Mouse (Mus musculus) c-Kit-positive CD71-positive TER-119-negative erythroid progenitor cells, embryonic 14.5 days (primary cell): Measurements from ENCODE around the gene Fndc3b.

ENCODE experiments used
- DNase-seq: peaks from one replicate; pipeline ENCODE4 v3.0.0-alpha.2; 2013; ENCODE audit warnings: low read depth

The Fndc3b gene

DNA sequence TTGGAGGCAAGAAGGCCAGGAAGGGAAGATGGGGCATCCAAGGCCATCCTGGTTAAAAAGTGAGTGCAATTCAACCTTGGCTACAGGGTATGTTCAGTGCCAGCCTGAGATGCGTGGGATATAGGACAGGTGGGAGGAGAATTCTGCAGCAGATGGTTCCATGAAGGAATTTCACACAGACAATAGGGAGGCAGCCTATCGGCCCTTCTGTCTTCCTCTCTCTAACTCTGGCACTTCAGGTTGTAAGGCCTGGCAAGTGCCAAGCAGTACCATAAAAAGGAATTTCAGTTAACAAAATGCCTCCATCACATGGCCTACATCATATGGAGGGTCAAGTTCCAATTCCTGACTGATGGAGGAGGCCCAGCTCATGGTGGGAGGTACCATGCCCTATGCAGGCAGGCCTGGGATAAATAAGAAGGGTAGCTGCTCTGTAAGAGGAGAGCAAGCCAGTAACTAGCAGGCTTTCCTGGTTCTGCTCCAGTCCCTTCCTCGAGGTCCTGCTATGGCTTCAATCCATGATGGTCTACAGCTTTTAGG is 155.6 kb downstream of the Fndc3b start:
- DNase-seq = no peak

DNA sequence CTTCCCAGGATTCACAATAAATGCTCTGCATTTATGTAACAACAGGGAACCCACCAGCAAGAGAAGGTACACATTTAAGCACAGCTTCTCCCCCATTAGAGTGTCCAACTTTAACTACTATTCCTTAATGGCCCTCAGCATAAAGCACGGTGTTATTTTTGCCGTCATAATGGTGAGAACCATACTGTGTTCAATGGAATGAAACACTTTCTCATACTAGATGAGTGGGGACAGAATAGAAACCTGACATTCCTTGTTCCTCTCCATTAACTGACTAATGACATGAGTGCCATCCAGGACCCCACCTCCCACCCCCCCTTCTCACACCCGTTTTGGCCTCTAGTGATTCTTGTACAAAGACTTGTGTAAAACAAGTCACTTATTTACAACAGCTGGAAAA is 156.8 kb downstream of the Fndc3b start:
- no peak for DNase-seq

DNA sequence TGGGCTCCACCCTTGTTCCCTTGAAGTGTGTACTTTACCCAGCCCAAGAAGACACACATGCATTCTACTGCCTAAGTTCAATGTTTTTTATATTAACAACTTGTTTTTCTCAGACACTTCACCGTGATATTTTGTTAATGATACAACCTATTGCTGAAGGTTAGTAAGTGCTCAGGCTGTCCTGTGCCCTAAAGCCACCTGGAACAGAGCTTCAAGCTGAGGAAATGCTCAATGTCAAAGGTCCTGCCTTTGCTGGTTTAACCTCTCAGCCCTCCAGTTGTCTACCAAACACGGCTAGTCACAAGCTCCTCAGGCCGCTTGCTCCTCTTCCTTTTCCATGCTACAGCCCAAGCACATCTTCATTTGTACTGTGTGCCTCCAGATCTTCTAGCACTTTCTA is 157.3 kb downstream of the Fndc3b start:
- no peak for DNase-seq

DNA sequence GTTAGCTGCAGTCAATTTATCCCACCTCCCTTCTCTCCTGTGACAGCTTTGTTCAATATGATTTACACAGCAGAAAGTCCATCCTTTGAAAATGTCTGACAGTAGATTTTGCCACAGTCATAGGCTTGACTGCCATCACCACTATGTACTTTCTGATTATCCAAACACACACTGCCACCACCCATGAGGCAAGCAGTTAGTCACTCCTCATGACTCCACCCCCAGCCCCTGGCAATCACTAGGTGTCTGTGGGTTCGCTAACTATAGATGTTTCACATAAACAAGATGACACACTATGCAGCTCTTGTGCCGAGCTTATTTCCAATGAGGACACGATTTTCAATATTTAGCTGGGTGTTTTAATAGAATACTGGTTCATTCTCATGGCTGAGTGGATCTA is 160.1 kb downstream of the Fndc3b start:
- DNase-seq = no peak

DNA sequence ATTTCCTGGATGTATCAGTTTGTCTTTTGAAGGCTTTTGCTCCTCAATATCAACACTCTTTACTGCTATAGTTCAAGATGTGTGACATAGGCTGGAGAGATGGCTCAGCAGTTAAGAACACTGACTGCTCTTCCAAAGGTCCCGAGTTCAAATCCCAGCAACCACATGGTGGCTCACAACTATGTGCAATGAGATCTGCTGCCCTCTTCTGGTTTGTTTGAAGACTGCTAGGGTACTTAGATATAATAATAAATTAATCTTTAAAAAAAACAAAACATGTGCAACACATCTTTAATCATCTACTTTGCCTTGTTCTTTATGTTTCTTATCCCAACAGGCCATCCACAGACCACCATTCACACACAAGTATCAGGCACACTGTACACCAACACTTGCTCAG is 160.7 kb downstream of the Fndc3b start:
- no peak for DNase-seq

DNA sequence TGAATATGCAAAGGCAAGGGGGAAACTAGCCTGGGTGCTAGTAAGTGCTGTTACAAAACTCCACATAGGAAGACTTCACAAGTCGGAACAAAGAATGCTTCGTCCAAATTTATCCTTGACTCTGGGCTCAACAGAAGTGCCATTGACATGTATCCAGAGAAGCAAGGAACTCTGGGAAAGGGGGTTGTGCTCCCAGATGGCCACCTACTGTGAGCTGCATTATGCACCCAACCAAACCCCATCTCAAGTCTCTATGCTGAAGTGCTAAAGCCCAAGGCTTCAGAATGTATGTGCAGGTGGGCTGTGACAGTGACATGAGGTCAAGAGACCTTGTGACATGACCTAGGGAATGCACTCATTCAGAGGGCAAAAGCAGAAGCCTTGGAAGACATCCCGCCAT is 165.5 kb downstream of the Fndc3b start:
- no peak for DNase-seq

DNA sequence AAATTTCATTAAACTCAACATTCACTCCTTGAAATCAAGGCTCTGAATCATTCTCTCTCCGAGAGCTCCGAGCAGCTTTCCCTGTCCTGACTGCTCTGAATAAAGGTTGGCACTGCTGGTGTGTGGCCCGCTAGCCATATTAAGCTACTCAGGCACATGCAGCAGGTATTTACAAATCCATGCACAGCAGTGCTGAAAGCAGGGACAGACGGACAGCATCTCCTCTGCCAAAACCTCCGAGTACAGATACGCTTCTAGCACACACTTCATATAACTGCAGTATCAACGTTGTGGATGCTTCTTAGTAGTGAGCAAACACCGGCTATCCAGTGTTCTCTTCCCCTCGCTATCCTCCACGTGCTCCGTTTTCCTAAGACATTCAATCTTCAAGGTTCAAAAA is 167.0 kb downstream of the Fndc3b start:
- no peak for DNase-seq

DNA sequence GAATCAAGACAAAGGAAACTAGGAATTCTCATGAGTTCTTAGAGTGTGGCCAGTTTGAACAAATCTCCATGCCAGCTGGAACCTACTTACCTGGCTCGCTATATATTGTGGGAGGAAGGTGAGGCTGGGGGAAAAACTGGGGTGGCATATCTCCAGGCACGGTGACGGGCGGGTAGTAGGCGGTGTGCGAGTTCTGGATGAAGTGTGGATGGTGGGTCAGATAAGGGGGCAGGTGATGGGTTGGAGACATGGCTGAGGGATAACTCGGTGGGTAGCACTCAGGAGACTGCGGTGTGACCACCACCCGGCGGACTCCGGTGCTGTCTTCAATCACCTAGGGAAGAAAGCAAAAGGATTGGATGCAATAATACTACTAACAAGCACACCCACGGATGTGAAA is 169.3 kb downstream of the Fndc3b start:
- DNase-seq = no peak

DNA sequence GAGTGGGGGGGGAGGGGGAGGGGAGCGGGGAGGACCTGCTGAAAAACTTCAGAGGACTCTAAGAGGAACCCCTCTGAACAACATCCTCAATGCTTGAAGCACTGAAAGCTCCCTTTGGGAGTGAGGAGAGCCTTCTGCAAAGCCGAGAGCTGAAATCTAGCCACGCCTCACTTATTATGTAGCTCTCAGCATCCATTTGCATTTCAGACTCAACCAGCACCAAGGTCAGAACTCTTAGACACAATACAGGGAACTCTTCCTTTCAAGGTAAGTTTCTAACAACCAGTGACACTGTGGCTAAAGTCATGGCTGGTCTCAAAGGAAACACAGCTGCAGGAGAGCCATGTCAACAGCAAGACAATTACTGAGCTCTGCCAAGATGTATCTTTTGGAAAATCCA is 169.9 kb downstream of the Fndc3b start:
- DNase-seq = no peak

DNA sequence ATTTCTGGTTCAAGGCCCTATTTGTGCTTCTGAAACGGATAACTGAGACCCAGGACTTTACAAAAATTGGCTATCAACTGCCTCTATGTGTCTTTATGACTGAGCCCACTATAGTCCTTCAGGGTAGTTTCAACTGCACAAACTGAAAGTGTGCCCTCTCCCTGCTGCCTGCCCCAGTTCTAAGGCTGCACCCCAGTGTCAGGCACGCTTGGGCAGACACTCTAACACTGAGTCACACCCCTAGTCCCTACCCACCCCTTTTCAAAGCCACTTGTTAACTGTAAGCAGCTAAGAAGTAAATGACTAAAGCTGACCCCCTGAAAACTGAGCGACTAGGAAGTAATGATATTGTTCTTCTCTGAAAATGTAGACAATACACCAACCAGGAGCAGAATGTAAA is 176.9 kb downstream of the Fndc3b start:
- no peak for DNase-seq

DNA sequence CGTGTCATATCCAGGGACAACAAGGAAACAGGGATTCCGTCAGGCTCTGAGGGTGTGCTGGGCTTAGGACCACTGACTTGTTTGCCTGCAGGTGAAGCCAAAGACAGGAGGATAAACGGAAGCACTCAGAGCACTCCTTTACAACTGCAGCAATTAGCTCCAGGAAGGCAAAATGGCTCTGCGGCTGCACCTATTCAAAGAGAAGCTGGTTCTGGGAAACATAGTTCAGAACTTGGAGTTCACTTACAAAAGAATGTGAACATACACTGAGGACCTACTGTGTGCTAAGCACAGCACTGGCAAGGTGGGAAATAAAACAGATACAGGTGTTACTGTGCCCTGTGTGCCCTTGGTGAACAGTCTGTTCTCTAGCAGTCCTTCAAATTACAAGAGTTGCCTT is 177.4 kb downstream of the Fndc3b start:
- DNase-seq = no peak

DNA sequence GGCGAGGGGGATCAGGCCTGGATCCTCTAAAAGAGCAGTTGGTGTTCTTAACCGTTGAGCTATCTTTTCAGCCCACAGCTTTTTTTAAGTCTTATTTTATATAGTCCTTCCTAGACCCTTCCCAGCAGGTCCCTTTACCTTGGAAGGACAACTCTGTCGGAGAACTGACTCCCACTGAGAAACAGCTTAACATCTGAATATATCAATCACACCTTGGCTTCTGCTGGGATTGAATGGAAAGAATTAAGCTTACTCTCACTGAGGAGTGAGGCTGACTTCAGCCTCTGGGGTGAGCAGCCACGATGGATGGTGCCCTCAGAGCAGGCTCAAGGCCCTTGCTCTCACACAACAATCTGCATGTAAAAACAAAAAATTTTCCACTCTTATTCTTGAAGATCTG is 179.1 kb downstream of the Fndc3b start:
- no peak for DNase-seq

DNA sequence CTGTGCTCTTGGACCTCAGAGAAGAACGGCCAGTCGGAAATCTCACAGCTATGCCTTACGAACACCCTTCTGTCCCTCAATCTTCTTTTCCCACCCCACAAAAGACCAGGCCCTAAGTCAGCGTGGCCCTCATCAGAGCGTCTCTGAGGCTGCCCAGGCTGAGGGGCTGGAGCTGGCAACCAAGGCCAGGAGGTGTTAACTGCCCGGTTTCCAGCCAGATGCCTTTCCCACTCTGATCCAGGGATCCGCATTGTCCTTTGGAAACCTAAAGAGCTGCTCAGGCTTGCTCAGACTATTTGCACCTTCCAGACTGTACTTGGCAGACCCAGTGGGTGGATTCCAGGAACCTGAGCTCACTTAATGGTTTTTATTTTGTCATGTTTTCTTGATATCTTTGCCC is 180.7 kb downstream of the Fndc3b start:
- no peak for DNase-seq

DNA sequence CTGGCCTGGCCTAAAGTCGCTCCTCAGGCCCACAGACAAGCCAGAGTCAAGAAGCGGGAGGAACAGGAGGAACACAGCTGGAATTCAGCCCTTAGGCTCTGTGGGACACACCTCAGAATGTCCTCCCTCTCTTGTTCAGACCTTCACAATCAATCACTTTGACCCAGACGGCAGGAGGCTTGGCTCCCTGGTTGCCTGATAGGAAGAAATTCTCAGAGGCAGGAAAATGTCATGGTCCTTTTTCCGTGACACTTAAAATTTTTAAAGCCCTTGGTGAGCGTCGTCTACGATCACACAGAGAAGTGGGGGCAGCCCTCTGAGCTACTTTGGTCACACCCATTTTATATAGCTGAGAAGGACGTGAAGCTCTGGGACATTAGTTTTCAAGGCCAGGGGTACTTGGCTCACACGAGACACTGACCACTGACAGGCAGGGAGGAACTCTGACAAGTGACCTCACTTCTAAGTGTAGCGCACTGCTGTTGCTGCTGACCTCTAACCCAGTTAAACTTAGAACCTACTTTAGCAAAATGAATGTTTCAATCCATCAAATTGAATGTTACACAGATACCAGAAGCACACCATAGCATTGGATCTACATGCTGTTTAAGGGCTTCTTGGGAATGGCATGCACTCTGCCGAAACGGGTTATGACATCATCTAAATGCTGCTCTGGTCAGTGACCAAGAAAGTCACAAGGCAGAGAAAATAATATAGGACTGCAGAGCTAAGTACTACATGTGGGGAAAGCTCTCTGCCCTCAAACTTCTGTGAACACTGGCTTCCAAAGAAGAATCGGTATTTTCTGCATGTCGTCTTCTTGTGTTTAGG is 181.7 kb downstream of the Fndc3b start:
- DNase-seq = no peak

DNA sequence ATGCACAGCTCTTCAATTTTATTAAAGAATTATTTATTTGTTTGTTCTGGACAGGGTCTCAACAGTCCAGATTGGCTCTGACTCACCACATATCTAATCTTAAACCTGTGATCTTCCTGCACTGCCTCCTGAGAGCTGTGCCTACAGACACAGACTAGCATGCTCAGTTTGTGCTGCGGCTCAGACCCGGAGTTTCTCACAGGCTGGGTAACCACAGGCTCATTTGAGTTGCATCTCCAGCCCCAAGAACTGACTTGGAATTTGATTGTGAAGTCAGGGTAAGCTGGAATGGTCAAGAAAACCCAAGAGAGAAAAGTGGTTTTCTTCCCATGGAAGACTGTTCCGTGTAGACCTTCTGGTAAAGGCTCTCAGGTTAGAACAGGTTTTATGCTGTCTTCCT is 184.1 kb downstream of the Fndc3b start:
- no peak for DNase-seq

DNA sequence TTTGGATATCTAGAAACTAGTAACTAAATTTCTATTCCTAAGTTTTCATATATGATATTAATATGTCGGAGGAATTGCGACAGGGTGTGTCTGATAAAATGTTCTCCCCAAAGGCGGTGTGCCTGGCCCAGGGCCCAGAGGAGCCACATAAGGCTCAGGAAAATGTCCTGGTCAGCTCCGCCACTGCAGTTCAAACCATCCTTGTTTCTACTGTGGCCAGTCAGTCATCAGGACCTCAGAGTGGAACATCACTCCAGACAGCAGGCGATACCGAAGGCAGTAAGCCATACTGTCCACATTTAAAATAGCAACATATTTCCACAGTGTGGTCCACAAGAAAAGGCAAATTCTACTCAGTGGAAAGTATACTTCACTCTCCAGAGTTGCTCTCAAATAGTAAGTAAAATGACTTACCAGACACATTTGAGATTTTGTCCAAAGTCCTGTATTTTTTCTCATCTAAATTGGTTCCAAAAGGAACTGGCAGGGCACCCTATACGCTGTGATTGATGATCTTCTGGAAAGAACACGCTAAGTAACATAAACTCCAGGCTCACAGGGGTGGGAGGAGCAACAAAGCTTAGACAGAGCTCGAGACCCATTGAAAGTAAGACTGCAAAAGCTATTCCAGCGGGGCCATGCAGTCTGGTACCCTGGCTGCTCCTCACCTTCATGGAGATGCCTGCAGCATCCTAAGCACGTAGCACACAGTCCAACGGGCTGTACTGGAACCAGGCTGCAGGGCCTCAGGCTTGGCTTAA is 187.8 kb downstream of the Fndc3b start:
- no peak for DNase-seq

DNA sequence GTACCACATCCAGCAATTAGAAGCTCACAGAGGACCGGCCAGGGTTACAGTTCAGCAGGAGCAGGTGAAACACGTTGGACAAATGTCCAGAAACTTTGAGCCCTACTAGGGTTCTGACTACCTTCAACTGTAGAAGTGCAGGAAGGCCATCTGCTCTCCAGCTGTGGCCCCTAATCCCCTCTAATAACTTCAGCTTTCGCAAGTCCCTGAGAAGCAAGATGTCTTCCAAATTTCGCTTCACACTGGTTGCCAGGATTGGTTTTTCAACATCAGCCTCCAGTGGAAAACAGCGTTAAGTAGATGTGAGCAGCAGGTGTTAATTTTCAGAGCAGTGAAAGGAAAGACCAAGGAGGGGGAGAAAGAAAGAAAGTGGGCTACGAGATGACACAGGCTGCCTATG is 190.7 kb downstream of the Fndc3b start:
- DNase-seq = no peak

DNA sequence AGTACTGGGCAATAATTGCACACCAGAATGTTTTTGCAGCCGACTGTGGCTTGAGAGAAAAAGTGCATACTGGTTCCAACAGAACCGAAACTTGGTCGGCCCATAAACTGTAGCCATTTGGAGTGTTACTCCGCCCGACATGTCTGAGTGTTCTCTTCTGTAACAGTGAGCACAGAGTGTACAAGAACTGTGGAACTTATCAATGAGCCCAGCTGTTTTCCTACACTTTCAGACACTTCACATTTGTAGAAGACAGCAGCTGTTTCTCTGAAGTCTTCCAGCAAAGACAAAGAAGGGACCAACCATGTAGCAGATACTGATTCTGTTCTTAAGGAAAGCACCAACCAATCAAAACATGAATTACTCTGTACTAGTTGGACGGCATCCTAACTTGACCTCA is 191.6 kb downstream of the Fndc3b start:
- DNase-seq = no peak

DNA sequence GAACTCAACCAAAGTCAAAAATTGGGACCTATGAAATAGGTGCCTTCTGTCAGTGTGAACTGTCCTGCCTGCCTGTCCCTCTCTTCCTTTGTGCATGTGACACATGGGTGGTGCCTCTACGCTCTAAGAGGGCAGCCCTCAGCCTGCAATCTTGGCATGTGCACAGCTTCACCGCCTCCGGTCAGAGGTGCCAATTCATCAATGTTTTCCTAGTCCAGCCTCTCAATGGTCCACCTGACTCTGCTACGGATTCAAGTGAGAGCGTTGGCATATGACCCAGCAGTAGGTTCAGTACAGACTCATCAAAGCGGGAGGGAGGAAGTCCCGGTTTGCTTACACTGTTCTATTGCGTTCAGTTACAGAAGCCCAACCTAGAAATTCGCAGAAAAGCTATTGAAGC is 192.2 kb downstream of the Fndc3b start:
- DNase-seq = no peak

DNA sequence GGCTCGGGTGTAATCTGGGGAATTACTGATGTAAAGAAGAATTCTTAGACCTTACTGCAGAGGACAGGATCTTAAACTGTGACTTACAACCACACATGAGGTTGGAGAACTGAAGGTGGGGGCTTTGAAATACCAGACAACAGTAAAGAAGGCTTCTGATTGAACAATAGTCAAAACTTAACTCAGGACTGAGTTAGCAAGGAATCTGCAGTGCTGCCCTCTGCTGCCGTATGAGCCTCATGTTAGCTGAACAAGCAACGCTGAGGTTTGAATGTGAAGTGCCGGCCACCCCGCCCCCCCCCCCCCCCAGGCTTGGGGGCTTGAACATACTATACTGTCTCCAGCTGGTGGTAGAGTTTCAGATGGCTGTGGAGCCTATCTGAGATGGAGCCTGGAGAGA is 194.6 kb downstream of the Fndc3b start:
- no peak for DNase-seq

DNA sequence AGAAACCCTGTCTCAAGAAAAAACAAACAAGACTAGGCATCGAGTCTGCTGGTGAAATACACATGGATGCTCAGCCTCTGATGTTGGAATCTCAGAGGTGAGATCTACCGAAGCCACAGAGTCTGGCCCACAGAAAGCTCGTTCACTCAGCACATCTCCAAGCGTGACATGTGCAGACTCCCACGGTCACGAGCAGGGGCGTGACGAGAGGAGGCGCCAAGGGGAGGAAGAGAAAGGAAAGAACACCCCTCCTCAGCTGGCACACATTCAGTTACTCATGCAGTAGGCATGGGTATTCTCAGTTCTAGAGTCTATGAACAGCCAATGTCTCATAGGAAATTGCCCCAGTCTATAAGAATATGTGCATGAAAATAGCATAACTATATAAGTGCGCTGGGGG is 199.3 kb downstream of the Fndc3b start:
- no peak for DNase-seq

DNA sequence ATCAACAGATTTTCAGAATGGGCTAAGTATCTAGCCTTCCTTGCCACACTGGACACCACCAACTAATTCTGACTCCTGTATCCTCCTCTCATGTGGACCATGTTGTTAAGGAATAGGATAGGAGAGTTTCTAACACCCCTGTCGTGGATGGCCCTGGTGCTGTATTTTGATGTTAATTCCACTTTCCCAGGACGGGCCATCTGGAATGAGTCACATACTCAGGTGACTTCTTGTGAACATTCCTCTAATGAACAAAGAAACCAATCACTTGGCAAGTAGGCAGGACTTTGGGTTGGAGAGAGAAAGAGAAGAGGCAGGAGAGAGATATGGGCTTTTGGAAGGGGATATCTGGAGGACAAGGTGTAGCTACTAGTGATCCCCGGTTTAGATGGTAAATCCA is 204.2 kb downstream of the Fndc3b start:
- DNase-seq = no peak

DNA sequence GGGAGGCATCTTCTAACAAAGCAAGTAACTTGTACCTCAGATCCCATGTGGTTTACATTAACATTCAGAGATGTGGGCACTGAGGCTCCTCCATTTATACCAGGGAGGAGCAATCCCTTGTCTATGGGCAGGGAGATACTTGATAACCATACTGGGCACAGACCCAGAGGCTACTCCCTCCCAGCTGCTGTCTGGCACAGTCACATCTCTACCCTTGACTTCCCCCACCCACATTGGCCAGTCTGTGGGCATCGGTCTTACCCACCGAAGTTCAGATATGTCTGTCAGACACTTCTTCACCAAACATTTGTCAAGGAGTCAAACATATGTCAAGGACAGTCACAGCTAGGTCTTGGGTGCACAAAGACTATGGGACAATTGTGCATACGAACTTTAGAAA is 205.5 kb downstream of the Fndc3b start:
- no peak for DNase-seq
